Mouse (Mus musculus) hindbrain, embryonic 14.5 days (tissue): ENCODE measurements around the gene 4932438H23Rik. TPM values are rescaled to one million over a fixed set of nuclear protein-coding genes. Genes with fewer than 3 reads are reported as not detected.

Source experiments
- ATAC-seq: fragments of 200-750 bp; cut with Nextera tagmentation; 2 replicates; pipeline ENCODE4 v1.8.0; 2017; ENCODE audit warnings: moderate number of reproducible peaks, mild to moderate bottlenecking, moderate TSS enrichment, moderate library complexity; ENCODE audit not compliant: low FRiP score
- DNase-seq: peaks from one replicate; pipeline ENCODE4 v3.0.0-alpha.2; 2015; ENCODE audit warnings: low spot score
- H3K27ac ChIP-seq: fragments of 300-500 bp; sonication (generic); 2 replicates; pipeline ENCODE4 v1.5.1; 2014; ENCODE audit warnings: mild to moderate bottlenecking, moderate library complexity
- H3K27me3 ChIP-seq: fragments of 300-500 bp; sonication (generic); 2 replicates; pipeline ENCODE4 v1.6.1; 2014; ENCODE audit warnings: mild to moderate bottlenecking, low read length, mixed read lengths; ENCODE audit not compliant: control insufficient read depth, insufficient read depth
- H3K36me3 ChIP-seq: fragments of 300-500 bp; sonication (generic); replicated peaks from 2 replicates; pipeline ENCODE4 v1.6.1; 2014; ENCODE audit not compliant: control insufficient read depth, insufficient read depth
- H3K4me1 ChIP-seq: fragments of 300-500 bp; sonication (generic); replicated peaks from 2 replicates; pipeline ENCODE4 v1.6.1; 2014; ENCODE audit warnings: antibody characterized with exemption, low read length, mixed read lengths; ENCODE audit not compliant: control insufficient read depth, insufficient read depth
- H3K4me2 ChIP-seq: fragments of 300-500 bp; sonication (generic); replicated peaks from 2 replicates; pipeline ENCODE4 v1.6.1; 2014; ENCODE audit warnings: mild to moderate bottlenecking, moderate library complexity
- H3K4me3 ChIP-seq: fragments of 300-500 bp; sonication (generic); replicated peaks from 2 replicates; pipeline ENCODE4 v1.5.1; 2014; ENCODE audit warnings: mild to moderate bottlenecking, low read length
- H3K9ac ChIP-seq: fragments of 300-500 bp; sonication (generic); 2 replicates; pipeline ENCODE4 v1.6.1; 2014
- H3K9me3 ChIP-seq: fragments of 300-500 bp; sonication (generic); 2 replicates; pipeline ENCODE4 v1.6.1; 2016; ENCODE audit warnings: low read length; ENCODE audit not compliant: control insufficient read depth
- WGBS: fragments of 180-500 bp; shearing (Covaris S2); extraction: QIAGEN DNeasy Blood & Tissue Kit; methylation state at CpG from one replicate; pipeline ENCODE4 v1.1.7; 2014; 5-methylcytosine and 5-hydroxymethylcytosine counted together
- polyA plus RNA-seq: library from polyadenylated mRNA; unstranded; fragments of >200 nt; fragmentation: Nextera tagmentation; extraction: Ambion mirVana; gene quantifications from 2 replicates; pipeline ENCODE4 v1.2.1, GENCODE M21; 2014

Gene 4932438H23Rik
- polyA plus RNA-seq, 1 experiment from 2014 or later: 0.76 TPM

- DNase-seq (peak; percentile 55), ATAC-seq (peak; percentile 46; the same call in 1 of the 2 replicates)
- H3K4me1 ChIP-seq: peaks cover 7% of the 10 kb centered on the region; the same call in 1 of the 2 replicates
- 19% methylated on average over 12 of the region's 12 CpGs for WGBS
- H3K9ac ChIP-seq: no peak overlapping the region
- H3K27ac ChIP-seq: peak overlapping the region; percentile 43
- peak overlapping the region; percentile 5; the same call in 1 of the 2 replicates for H3K4me3 ChIP-seq
- H3K4me2 ChIP-seq: peak overlapping the region; percentile 24; the same call in 1 of the 2 replicates
- no peaks in the 10 kb centered on the region for H3K27me3 ChIP-seq
- H3K36me3 ChIP-seq: no peaks in the 10 kb centered on the region
- no peaks in the 10 kb centered on the region for H3K9me3 ChIP-seq
Measured at GRCm38 (mm10) chr16:91068969-91069368, 26.0 kb downstream of the 4932438H23Rik start.

- H3K4me1 ChIP-seq: peaks cover 7% of the 10 kb centered on the region; the same call in 1 of the 2 replicates
- DNase-seq (no peak), ATAC-seq (no peak)
- no peak overlapping the region for H3K4me2 ChIP-seq
- no peaks in the 10 kb centered on the region for H3K9me3 ChIP-seq
- no peak overlapping the region for H3K9ac ChIP-seq
- no peak overlapping the region for H3K27ac ChIP-seq
- H3K4me3 ChIP-seq: no peak overlapping the region
- H3K36me3 ChIP-seq: no peaks in the 10 kb centered on the region
- 97% methylated on average over 1 of the region's 1 CpGs for WGBS
- no peaks in the 10 kb centered on the region for H3K27me3 ChIP-seq
Measured at GRCm38 (mm10) chr16:91067122-91067521, 27.8 kb downstream of the 4932438H23Rik start.

GRCm38 (mm10) chr16:91064583-91065365 lies 30.1 kb downstream of the 4932438H23Rik start:
- Histone ChIP-seq H3K36me3 (no peaks in the 10 kb centered on the region), H3K4me3 (no peak overlapping the region), H3K27me3 (no peaks in the 10 kb centered on the region), H3K9ac (no peak overlapping the region), H3K9me3 (no peaks in the 10 kb centered on the region), H3K27ac (no peak overlapping the region), H3K4me2 (no peak overlapping the region), H3K4me1 (peaks cover 7% of the 10 kb centered on the region; the same call in 1 of the 2 replicates)
- WGBS: 86% methylated on average over 12 of the region's 12 CpGs
- DNase-seq (no peak), ATAC-seq (no peak)

- H3K9me3 ChIP-seq: no peaks in the 10 kb centered on the region
- no peak overlapping the region for H3K27ac ChIP-seq
- WGBS: 95% methylated on average over 10 of the region's 10 CpGs
- H3K27me3 ChIP-seq: no peaks in the 10 kb centered on the region
- no peak overlapping the region for H3K4me3 ChIP-seq
- no peak overlapping the region for H3K4me2 ChIP-seq
- ATAC-seq: no peak
- H3K4me1 ChIP-seq: peaks cover 1% of the 10 kb centered on the region; the same call in 1 of the 2 replicates
- H3K9ac ChIP-seq: no peak overlapping the region
- no peaks in the 10 kb centered on the region for H3K36me3 ChIP-seq
- DNase-seq: no peak
Measured at GRCm38 (mm10) chr16:91063786-91064185, 31.1 kb downstream of the 4932438H23Rik start.

GRCm38 (mm10) chr16:91061531-91062318 lies 33.2 kb downstream of the 4932438H23Rik start:
- Histone ChIP-seq H3K9me3 (no peaks in the 10 kb centered on the region), H3K27me3 (no peaks in the 10 kb centered on the region), H3K27ac (no peak overlapping the region), H3K4me1 (no peaks in the 10 kb centered on the region), H3K36me3 (no peaks in the 10 kb centered on the region), H3K4me2 (no peak overlapping the region), H3K4me3 (no peak overlapping the region), H3K9ac (no peak overlapping the region)
- WGBS: 90% methylated on average over 13 of the region's 13 CpGs
- DNase-seq: no peak
- ATAC-seq: no peak

- Histone ChIP-seq H3K4me3 (no peak overlapping the region), H3K27me3 (no peaks in the 10 kb centered on the region), H3K4me1 (no peaks in the 10 kb centered on the region), H3K27ac (no peak overlapping the region), H3K9me3 (no peaks in the 10 kb centered on the region), H3K36me3 (no peaks in the 10 kb centered on the region), H3K4me2 (no peak overlapping the region), H3K9ac (no peak overlapping the region)
- no peak for DNase-seq
- WGBS: 86% methylated on average over 6 of the region's 6 CpGs
- no peak for ATAC-seq
Measured at GRCm38 (mm10) chr16:91057741-91058140, 37.2 kb downstream of the 4932438H23Rik start.

- no peaks in the 10 kb centered on the region for H3K36me3 ChIP-seq
- H3K9me3 ChIP-seq: no peaks in the 10 kb centered on the region
- no peaks in the 10 kb centered on the region for H3K4me1 ChIP-seq
- H3K4me2 ChIP-seq: no peak overlapping the region
- H3K4me3 ChIP-seq: no peak overlapping the region
- no peak for ATAC-seq
- 90% methylated on average over 4 of the region's 4 CpGs for WGBS
- DNase-seq: no peak
- H3K27me3 ChIP-seq: no peaks in the 10 kb centered on the region
- H3K9ac ChIP-seq: no peak overlapping the region
- H3K27ac ChIP-seq: no peak overlapping the region
Measured at GRCm38 (mm10) chr16:91057261-91057660, 37.7 kb downstream of the 4932438H23Rik start.

- Histone ChIP-seq H3K9me3 (no peaks in the 10 kb centered on the region), H3K27ac (no peak overlapping the region), H3K36me3 (no peaks in the 10 kb centered on the region), H3K9ac (no peak overlapping the region), H3K4me2 (no peak overlapping the region), H3K27me3 (no peaks in the 10 kb centered on the region), H3K4me1 (no peaks in the 10 kb centered on the region), H3K4me3 (no peak overlapping the region)
- WGBS: 62% methylated on average over 16 of the region's 16 CpGs
- ATAC-seq: no peak
- no peak for DNase-seq
Measured at GRCm38 (mm10) chr16:91056043-91056821, 38.7 kb downstream of the 4932438H23Rik start.

- Histone ChIP-seq H3K27me3 (no peaks in the 10 kb centered on the region), H3K9me3 (no peaks in the 10 kb centered on the region), H3K4me2 (no peak overlapping the region), H3K27ac (no peak overlapping the region), H3K9ac (no peak overlapping the region), H3K36me3 (no peaks in the 10 kb centered on the region), H3K4me3 (no peak overlapping the region), H3K4me1 (no peaks in the 10 kb centered on the region)
- ATAC-seq (no peak), DNase-seq (no peak)
- 81% methylated on average over 5 of the region's 5 CpGs for whole genome bisulfite sequencing
Measured at GRCm38 (mm10) chr16:91055150-91055549, 39.8 kb downstream of the 4932438H23Rik start.
